ENCODE assay signal across 28 mouse cellular contexts in the genomic region with DNA sequence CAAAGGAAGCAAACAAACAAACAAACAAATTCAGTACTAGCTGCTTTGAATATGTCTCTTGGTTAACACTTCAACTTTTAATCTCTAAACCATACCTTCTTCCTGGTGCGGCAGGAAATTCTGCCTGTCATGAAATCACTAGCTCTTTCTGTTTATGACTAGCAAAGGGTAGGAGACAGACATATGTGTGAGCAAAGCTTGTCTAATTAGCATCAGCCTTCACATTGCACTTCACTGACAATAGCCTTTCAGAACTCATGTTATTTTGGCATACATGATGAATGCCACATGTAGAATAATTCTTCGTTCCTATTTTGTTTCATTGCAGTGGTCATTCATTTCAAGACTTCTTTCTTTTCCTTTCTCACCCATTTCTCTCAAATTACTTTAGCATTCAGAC.
"Had no signal": no experiment of that assay in that cellular context is flagged by ENCODE, and none has a peak within 500 bp of the region (broad histone marks: within the 10 kb centered on the region; RNA-seq: fewer than 3 reads in every experiment).

No protein-coding gene starts in this region.

- ATAC-seq: hindbrain, embryonic 16.5 days; inflammation-experienced regulatory T-cells, adult 6 months; intestine, embryonic 15.5 days; intestine, postnatal 0 days; liver, postnatal 0 days had no signal

- H3K4me3 ChIP-seq: heart, embryonic 10.5 days; heart, embryonic 12.5 days; hindbrain, embryonic 10.5 days; hindbrain, embryonic 12.5 days; intestine, embryonic 15.5 days; layer of hippocampus, adult 2 months; left cerebral cortex, adult 2 months; limb, embryonic 10.5 days; limb, embryonic 12.5 days; liver, embryonic 13.5 days; liver, embryonic 15.5 days had no signal

- H3K9me3 ChIP-seq: heart, embryonic 10.5 days; heart, embryonic 12.5 days; hindbrain, embryonic 10.5 days; hindbrain, embryonic 12.5 days; intestine, embryonic 15.5 days; limb, embryonic 10.5 days; limb, embryonic 12.5 days; liver, embryonic 13.5 days; liver, embryonic 15.5 days had no signal

- H3K4me1 ChIP-seq: heart, embryonic 10.5 days; heart, embryonic 12.5 days; intestine, embryonic 15.5 days; limb, embryonic 12.5 days; liver, embryonic 13.5 days; liver, embryonic 15.5 days had no signal

- DNase-seq: gastrocnemius, postnatal 10 days; gastrocnemius, postnatal 25 days; heart, adult 18-20 months; heart, postnatal 10 days; heart, postnatal 4 days; kidney, adult 18-20 months; kidney, adult 8-10 months; kidney, postnatal 10 days; kidney, postnatal 25 days; kidney, postnatal 4 days; liver; liver, embryonic 13.5 days; liver, postnatal 0 days had no signal

- H3K27me3 ChIP-seq: heart, embryonic 12.5 days; hindbrain, embryonic 12.5 days; intestine, embryonic 15.5 days; limb, embryonic 12.5 days; liver, embryonic 13.5 days; liver, embryonic 15.5 days had no signal

- H3K9ac ChIP-seq: heart, embryonic 12.5 days; hindbrain, embryonic 12.5 days; hindbrain, embryonic 14.5 days; intestine, embryonic 15.5 days; limb, embryonic 12.5 days; liver, embryonic 13.5 days; liver, embryonic 15.5 days; liver, postnatal 0 days had no signal

- H3K4me2 ChIP-seq: heart, embryonic 12.5 days; hindbrain, embryonic 12.5 days; hindbrain, embryonic 14.5 days; intestine, embryonic 15.5 days; limb, embryonic 12.5 days; liver, embryonic 11.5 days; liver, embryonic 13.5 days; liver, embryonic 15.5 days had no signal

- H3K27ac ChIP-seq: heart, embryonic 10.5 days; hindbrain, embryonic 10.5 days; hindbrain, embryonic 12.5 days; hindbrain, embryonic 14.5 days; intestine, embryonic 15.5 days; layer of hippocampus, adult 2 months; left cerebral cortex, adult 2 months; limb, embryonic 10.5 days; limb, embryonic 12.5 days; liver, embryonic 13.5 days; liver, embryonic 15.5 days had no signal

- H3K36me3 ChIP-seq: heart, embryonic 10.5 days; heart, embryonic 12.5 days; hindbrain, embryonic 10.5 days; hindbrain, embryonic 12.5 days; intestine, embryonic 15.5 days; limb, embryonic 10.5 days; limb, embryonic 12.5 days; liver, embryonic 13.5 days; liver, embryonic 15.5 days had no signal
